Mouse (Mus musculus): ENCODE measurements around the gene Stambpl1.

DNA sequence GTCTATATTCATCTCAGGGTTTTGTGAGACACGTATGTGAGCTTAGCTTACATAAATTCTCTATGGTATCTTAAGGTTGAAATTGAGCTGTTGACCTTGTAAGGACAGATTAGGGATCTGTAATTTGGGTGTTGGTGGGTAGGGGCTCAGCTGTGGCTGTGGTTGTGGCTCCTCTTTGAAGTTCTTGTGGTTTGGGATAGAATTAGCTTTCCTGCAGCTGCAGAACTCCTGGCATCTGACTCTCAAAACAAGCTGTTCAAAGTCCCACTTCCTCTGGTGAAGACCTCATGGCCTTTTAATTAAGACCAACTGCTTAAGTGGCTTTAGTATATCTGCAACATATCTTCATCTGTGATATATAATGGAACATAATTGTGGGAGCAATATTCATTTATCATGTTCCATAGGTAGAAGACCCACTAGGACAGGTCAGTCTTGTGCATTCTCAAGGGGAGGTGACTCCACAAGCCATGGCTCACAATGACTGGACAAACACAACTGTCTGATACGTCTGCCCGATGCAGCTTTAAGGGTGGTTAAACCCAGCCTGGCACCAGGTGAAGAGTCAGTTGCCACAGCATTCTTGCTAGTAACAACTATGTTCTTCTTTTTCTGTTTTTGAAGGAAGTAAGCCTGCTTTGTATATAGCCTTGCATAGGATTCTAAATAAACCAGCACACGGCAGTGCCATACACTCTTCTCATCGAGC lies 27.4 kb downstream of the Stambpl1 start:
- TF ChIP-seq CTCF (IDR thresholded peaks at IDR 0.05; ENCODE audit: low read depth) (no peak), EP300 (IDR thresholded peaks at IDR 0.05; ENCODE audit: low read depth) (no peak)
